Mouse (Mus musculus) hindbrain, embryonic 15.5 days (tissue): ENCODE data around the gene Gm10272. TPM values are rescaled to one million over a fixed set of nuclear protein-coding genes. Genes with fewer than 3 reads are reported as not detected.
"Not testable (repeated sequence)": the region's sequence is repeated elsewhere in the genome, so short reads cannot be mapped to it uniquely, and the experiment has no call there.

Experiments used
- ATAC-seq: fragments of 200-750 bp; cut with Nextera tagmentation; 2 replicates; pipeline ENCODE4 v1.8.0; 2017; ENCODE audit warnings: low read depth, moderate number of reproducible peaks, moderate TSS enrichment; ENCODE audit not compliant: low FRiP score
- H3K27ac ChIP-seq: fragments of 300-500 bp; sonication (generic); replicated peaks from 2 replicates; pipeline ENCODE4 v1.5.1; 2015; ENCODE audit warnings: mild to moderate bottlenecking, inconsistent platforms
- H3K27me3 ChIP-seq: fragments of 300-500 bp; sonication (generic); 2 replicates; pipeline ENCODE4 v1.6.1; 2015; ENCODE audit warnings: control low read depth, inconsistent platforms
- H3K36me3 ChIP-seq: fragments of 300-500 bp; sonication (generic); 2 replicates; pipeline ENCODE4 v1.6.1; 2015; ENCODE audit warnings: control low read depth, inconsistent platforms
- H3K4me1 ChIP-seq: fragments of 300-500 bp; sonication (generic); replicated peaks from 2 replicates; pipeline ENCODE4 v1.6.1; 2015; ENCODE audit warnings: control low read depth, inconsistent platforms
- H3K4me2 ChIP-seq: fragments of 300-500 bp; sonication (generic); 2 replicates; pipeline ENCODE4 v1.6.1; 2015; ENCODE audit warnings: moderate library complexity, mild to moderate bottlenecking, inconsistent platforms
- H3K4me3 ChIP-seq: fragments of 300-500 bp; sonication (generic); 2 replicates; pipeline ENCODE4 v1.5.1; 2015; ENCODE audit warnings: mild to moderate bottlenecking, inconsistent platforms
- H3K9ac ChIP-seq: fragments of 300-500 bp; sonication (generic); 2 replicates; pipeline ENCODE4 v1.6.1; 2015; ENCODE audit warnings: inconsistent platforms
- H3K9me3 ChIP-seq: fragments of 300-500 bp; sonication (generic); 2 replicates; pipeline ENCODE4 v1.6.1; 2016; ENCODE audit warnings: control low read depth, inconsistent platforms
- WGBS: fragments of 180-500 bp; shearing (Covaris S2); methylation state at CpG from one replicate; pipeline ENCODE4 v1.1.7; 2015; 5-methylcytosine and 5-hydroxymethylcytosine counted together
- polyA plus RNA-seq: library from polyadenylated mRNA; unstranded; fragments of >200 nt; fragmentation: Nextera tagmentation; extraction: Ambion mirVana; gene quantifications from 2 replicates; pipeline ENCODE4 v1.2.1, GENCODE M21; 2015

The Gm10272 gene
- polyA plus RNA-seq, 1 experiment from 2014 or later: not detected

DNA sequence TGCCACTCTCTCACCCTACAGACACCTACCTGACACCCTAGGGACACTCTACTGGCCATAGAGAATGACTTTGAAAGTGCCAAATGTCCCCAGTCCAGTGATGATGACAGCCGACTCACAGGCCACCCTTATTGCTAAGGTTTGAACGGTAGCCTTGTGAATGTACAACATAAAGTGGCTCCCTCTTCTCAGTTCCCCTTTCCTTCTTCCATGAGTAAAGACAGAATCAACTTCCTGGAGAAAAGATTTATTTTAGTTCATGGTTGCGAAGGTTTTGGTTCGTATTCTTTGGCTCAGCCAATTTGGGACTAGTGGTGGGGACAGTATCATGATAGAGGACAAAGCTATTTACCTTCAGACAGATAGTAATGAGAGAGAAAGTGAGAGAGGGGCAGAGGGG, 32.5 kb downstream of the Gm10272 start:
- 94% methylated on average over 4 of the region's 4 CpGs for WGBS
- H3K27ac ChIP-seq: no peak overlapping the region
- H3K4me1 ChIP-seq: no peaks in the 10 kb centered on the region
- no peaks in the 10 kb centered on the region for H3K27me3 ChIP-seq
- no peak for ATAC-seq
- H3K4me2 ChIP-seq: no peak overlapping the region
- no peak overlapping the region for H3K4me3 ChIP-seq
- H3K9me3 ChIP-seq: no peaks in the 10 kb centered on the region
- no peak overlapping the region for H3K9ac ChIP-seq
- no peaks in the 10 kb centered on the region for H3K36me3 ChIP-seq

DNA sequence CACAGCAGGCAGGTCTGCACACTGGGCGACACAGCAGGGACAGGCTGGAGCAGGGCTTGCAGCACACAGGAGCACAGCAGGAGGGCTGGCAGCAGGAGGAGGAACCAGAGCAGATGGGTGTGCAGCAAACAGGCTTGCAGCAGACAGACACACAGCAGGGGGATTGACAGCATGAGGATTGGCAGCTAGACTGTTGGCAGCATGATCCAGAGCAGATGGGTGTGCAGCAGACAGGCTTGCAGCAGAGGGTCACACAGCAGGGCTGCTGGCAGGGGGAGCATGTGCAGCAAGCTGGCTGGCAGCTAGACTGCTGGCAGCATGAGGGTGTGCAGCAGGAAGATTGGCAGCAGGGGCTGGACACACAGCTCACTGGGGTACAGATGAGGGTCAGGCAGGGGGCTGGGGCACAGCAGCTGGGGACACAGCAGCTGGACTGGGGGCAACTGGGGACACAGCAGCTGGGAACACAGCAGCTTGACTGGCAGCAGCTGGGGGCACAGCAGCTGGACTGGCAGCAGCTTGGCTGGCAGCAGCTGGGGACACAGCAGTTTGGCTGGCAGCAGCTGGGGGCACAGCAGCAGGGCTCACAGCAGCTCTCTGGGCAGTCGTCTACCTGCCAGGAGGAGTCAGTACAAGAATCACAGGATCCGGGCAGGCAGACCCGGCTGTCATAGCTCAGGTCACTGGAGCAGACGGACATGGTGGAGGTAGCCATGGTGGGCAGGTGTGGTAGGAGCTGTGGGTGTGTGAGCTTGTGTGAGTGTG, 35.7 kb downstream of the Gm10272 start, which contains the start of gene Gm18596:
TSS of gene Gm18596 (minus strand) at position 715 of the 765 bp plus-strand sequence.
- H3K4me2 ChIP-seq, H3K4me3 ChIP-seq, H3K4me1 ChIP-seq, H3K27ac ChIP-seq, ATAC-seq, H3K9ac ChIP-seq, H3K27me3 ChIP-seq, H3K9me3 ChIP-seq, H3K36me3 ChIP-seq: not testable (repeated sequence)
- WGBS: 46% methylated on average over 5 of the region's 5 CpGs

DNA sequence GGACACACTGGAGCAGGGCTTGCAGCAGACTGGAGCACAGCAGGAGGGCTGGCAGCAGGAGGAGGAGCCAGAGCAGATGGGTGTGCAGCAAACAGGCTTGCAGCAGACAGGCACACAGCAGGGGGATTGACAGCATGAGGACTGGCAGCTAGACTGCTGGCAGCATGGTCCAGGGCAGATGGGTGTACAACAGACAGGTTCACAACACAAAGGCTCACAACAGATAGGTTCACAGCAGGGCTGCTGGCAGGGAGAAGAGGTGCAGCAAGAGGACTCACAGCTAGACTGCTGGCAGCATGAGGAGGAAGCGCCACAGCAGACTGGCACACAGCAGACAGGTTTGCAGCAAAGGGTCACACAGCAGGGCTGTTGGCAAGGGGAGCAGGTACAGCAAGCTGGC, 44.3 kb downstream of the Gm10272 start:
- not testable (repeated sequence) for H3K36me3 ChIP-seq, H3K27me3 ChIP-seq, H3K4me3 ChIP-seq, ATAC-seq, H3K4me2 ChIP-seq, H3K9ac ChIP-seq, H3K9me3 ChIP-seq, H3K27ac ChIP-seq, H3K4me1 ChIP-seq
- WGBS: 59% methylated on average over 1 of the region's 1 CpGs

DNA sequence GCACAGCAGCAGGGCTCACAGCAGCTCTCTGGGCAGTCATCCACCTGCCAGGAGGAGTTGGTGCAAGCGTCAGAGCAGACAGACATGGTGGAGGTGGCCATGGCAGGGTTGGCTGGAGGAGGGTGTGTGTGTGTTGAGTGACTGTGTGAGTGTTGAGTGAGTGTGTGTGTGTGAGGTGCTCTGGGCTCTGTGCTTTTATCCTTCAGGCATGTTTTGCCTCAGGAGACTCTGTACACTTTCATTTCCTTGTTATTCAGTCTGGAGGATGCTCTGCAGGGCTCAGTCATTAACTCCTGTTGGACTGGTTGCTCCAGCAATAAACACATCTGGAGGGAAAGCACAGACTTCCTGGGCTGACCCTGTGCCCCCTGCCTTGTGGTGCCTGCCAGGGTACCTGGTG, 44.8 kb downstream of the Gm10272 start, which contains the start of gene Gm9736:
TSS of gene Gm9736 (minus strand) at position 101 of the 400 bp plus-strand sequence.
- H3K9ac ChIP-seq, H3K36me3 ChIP-seq, H3K4me2 ChIP-seq, ATAC-seq, H3K27ac ChIP-seq, H3K4me1 ChIP-seq, H3K9me3 ChIP-seq, H3K27me3 ChIP-seq, H3K4me3 ChIP-seq: not testable (repeated sequence)
- WGBS: 67% methylated on average over 1 of the region's 1 CpGs

DNA sequence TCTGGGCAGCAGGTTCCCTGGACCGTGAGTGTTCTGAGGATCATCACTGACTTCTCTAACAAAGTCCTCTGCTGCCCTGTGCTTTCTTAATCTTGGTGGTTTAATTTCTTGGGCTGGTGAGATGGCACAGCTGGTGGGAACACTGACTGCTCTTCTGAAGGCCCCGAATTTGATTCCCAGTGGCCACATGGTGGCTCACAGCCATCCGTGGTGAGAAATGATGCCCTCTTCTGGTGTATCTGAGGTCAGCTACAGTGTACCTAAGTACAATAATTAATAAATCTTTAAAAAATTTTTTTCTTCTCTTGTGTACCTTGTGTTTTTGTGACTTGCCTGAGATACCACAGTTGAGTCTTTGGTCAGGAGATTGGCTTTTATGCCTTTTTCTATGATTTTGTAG, 45.9 kb downstream of the Gm10272 start:
- not testable (repeated sequence) for H3K27me3 ChIP-seq, H3K4me3 ChIP-seq, H3K9ac ChIP-seq, H3K9me3 ChIP-seq, H3K4me1 ChIP-seq, H3K36me3 ChIP-seq, ATAC-seq, H3K4me2 ChIP-seq, H3K27ac ChIP-seq
- WGBS: 61% methylated on average over 3 of the region's 3 CpGs

DNA sequence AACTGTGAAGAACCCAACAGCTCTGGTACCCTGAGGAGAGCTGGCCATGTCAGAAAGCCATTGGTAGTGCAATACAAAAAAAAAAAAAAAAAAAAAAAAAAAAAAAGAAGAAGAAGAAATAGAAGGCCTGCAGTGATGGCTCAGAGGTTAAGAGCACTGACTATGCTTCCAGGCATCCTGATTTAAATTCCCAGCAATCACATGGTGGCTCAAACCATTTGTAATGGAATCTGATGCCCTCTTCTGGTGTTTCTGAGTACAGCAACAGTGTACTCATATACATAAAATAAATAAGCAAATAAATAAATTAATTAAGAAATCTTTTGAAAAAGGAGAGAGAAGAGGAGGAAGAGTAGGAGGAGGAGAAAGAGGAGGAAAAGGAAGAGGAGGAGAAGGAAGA, 47.0 kb downstream of the Gm10272 start:
- no peak overlapping the region for H3K4me2 ChIP-seq
- H3K9ac ChIP-seq: no peak overlapping the region
- no peaks in the 10 kb centered on the region for H3K36me3 ChIP-seq
- no peaks in the 10 kb centered on the region for H3K9me3 ChIP-seq
- H3K4me3 ChIP-seq: no peak overlapping the region
- no peaks in the 10 kb centered on the region for H3K27me3 ChIP-seq
- H3K27ac ChIP-seq: no peak overlapping the region
- H3K4me1 ChIP-seq: no peaks in the 10 kb centered on the region
- ATAC-seq: no peak

Other genes starting within 250 kb of the Gm10272 start
- 45.1 and 48.4 TPM in 2 replicates for gene Fam207a, start 190.8 kb upstream of the Gm10272 start, polyA plus RNA-seq
- gene Itgb2, start 176.4 kb upstream of the Gm10272 start, polyA plus RNA-seq: 1.1 and 1.5 TPM in 2 replicates
- gene Pttg1ip, start 124.9 kb upstream of the Gm10272 start, polyA plus RNA-seq: 75.2 and 81.7 TPM in 2 replicates
- gene Sumo3, start 100.5 kb upstream of the Gm10272 start, polyA plus RNA-seq: 282 and 283 TPM in 2 replicates
- 2.9 TPM in 1 of 2 replicates, not detected in the other for gene Gm49325, start 100.4 kb upstream of the Gm10272 start, polyA plus RNA-seq
- 83.8 and 90.0 TPM in 2 replicates for gene Ube2g2, start 84.4 kb upstream of the Gm10272 start, polyA plus RNA-seq
- 0.99 and 1.3 TPM in 2 replicates for gene Tspear, start 20.1 kb upstream of the Gm10272 start, polyA plus RNA-seq
- not detected in 2 replicates for gene Gm19402, start 15.9 kb upstream of the Gm10272 start, polyA plus RNA-seq
- gene Gm9508, start 9.4 kb upstream of the Gm10272 start, polyA plus RNA-seq: not detected in 2 replicates
- gene Gm10024, start 4.8 kb downstream of the Gm10272 start, polyA plus RNA-seq: not detected in 2 replicates
- gene Gm10142, start 9.2 kb downstream of the Gm10272 start, polyA plus RNA-seq: not detected in 2 replicates
- not detected in 2 replicates for gene Krtap12-1, start 14.0 kb downstream of the Gm10272 start, polyA plus RNA-seq
- not detected in 2 replicates for gene Gm10100, start 19.9 kb downstream of the Gm10272 start, polyA plus RNA-seq
- gene Gm18596, start 36.0 kb downstream of the Gm10272 start, polyA plus RNA-seq: not detected in 2 replicates
- not detected in 2 replicates for gene Gm9736, start 44.7 kb downstream of the Gm10272 start, polyA plus RNA-seq
- not detected in 2 replicates for gene Gm3233, start 53.1 kb downstream of the Gm10272 start, polyA plus RNA-seq
- gene Gm3238, start 64.7 kb downstream of the Gm10272 start, polyA plus RNA-seq: not detected in 2 replicates
- not detected in 2 replicates for gene Gm7138, start 70.3 kb downstream of the Gm10272 start, polyA plus RNA-seq
- not detected in 2 replicates for gene Gm3250, start 75.9 kb downstream of the Gm10272 start, polyA plus RNA-seq
- gene Gm7137, start 81.6 kb downstream of the Gm10272 start, polyA plus RNA-seq: not detected in 2 replicates
- gene Gm9639, start 88.5 kb downstream of the Gm10272 start, polyA plus RNA-seq: not detected in 2 replicates
- not detected in 2 replicates for gene Gm19668, start 92.5 kb downstream of the Gm10272 start, polyA plus RNA-seq
- not detected in 2 replicates for gene Gm9507, start 105.2 kb downstream of the Gm10272 start, polyA plus RNA-seq
- gene Gm2696, start 108.1 kb downstream of the Gm10272 start, polyA plus RNA-seq: not detected in 2 replicates
- not detected in 2 replicates for gene Krtap10-4, start 120.5 kb downstream of the Gm10272 start, polyA plus RNA-seq
- not detected in 2 replicates for gene Krtap10-10, start 129.3 kb downstream of the Gm10272 start, polyA plus RNA-seq
- not detected in 2 replicates for gene Gm36176, start 140.2 kb downstream of the Gm10272 start, polyA plus RNA-seq
- gene Gm10318, start 146.2 kb downstream of the Gm10272 start, polyA plus RNA-seq: not detected in 2 replicates
- not detected in 2 replicates for gene Gm3285, start 155.3 kb downstream of the Gm10272 start, polyA plus RNA-seq
- 21.4 and 23.9 TPM in 2 replicates for gene Lrrc3, start 195.9 kb downstream of the Gm10272 start, polyA plus RNA-seq